Mouse (Mus musculus): ENCODE results near the gene Gm20388. TPM values are rescaled to one million over a fixed set of nuclear protein-coding genes. Genes with fewer than 3 reads are reported as not detected.

The Gm20388 gene
- polyA plus RNA-seq, 1 experiment from 2014 or later, result not detected

GRCm38 (mm10) chr8:122550234-122550994, 2639.8 kb downstream of the Gm20388 start:
- peak; percentile 57 for ATAC-seq (replicated peaks; ENCODE audit: insufficient number of reproducible peaks, insufficient read depth, low FRiP score, low read depth)
- H3K9me3 ChIP-seq (replicated peaks), result no peaks in the 10 kb centered on the region
- peak overlapping the region; percentile 84 for H3K9ac ChIP-seq
- H3K4me2 ChIP-seq, result peak overlapping the region; percentile 95
- peaks cover 50% of the 10 kb centered on the region for H3K4me1 ChIP-seq (replicated peaks)
- H3K36me3 ChIP-seq, result no peaks in the 10 kb centered on the region
- peak overlapping the region; percentile 85 for H3K27ac ChIP-seq
- peak overlapping the region; percentile 79 for H3K4me3 ChIP-seq
- no peaks in the 10 kb centered on the region for H3K27me3 ChIP-seq
- 3% methylated on average over 52 of the region's 52 CpGs for WGBS

GRCm38 (mm10) chr8:122550995-122551264, 2640.3 kb downstream of the Gm20388 start:
- Histone ChIP-seq H3K27ac (peak overlapping the region; percentile 85), H3K9ac (peak overlapping the region; percentile 84), H3K4me3 (peak overlapping the region; percentile 79), H3K4me2 (peak overlapping the region; percentile 95), H3K36me3 (no peaks in the 10 kb centered on the region), H3K9me3 (replicated peaks) (no peaks in the 10 kb centered on the region), H3K27me3 (no peaks in the 10 kb centered on the region), H3K4me1 (replicated peaks) (peaks cover 46% of the 10 kb centered on the region)
- peak; percentile 14 for ATAC-seq (replicated peaks; ENCODE audit: insufficient number of reproducible peaks, insufficient read depth, low FRiP score, low read depth)
- under 1% methylated on average over 38 of the region's 43 CpGs for WGBS

- WGBS, result 10% methylated on average over 56 of the region's 56 CpGs
- Histone ChIP-seq H3K4me1 (replicated peaks) (peaks cover 42% of the 10 kb centered on the region), H3K4me2 (peak within 1 kb of the TSS; percentile 95), H3K27ac (peak within 1 kb of the TSS; percentile 85), H3K27me3 (no peaks in the 10 kb centered on the region), H3K4me3 (peak within 1 kb of the TSS; percentile 79), H3K36me3 (no peaks in the 10 kb centered on the region), H3K9me3 (replicated peaks) (no peaks in the 10 kb centered on the region), H3K9ac (peak within 1 kb of the TSS; percentile 84)
- ATAC-seq (replicated peaks; ENCODE audit: insufficient number of reproducible peaks, insufficient read depth, low FRiP score, low read depth), result peak; percentile 77
Measured at GRCm38 (mm10) chr8:122551265-122552051, 2640.8 kb downstream of the Gm20388 start, which contains the start of gene Piezo1. Piezo1 (minus strand) TSS chr8:122551329.

GRCm38 (mm10) chr8:122554786-122555185, 2644.1 kb downstream of the Gm20388 start:
- no peaks in the 10 kb centered on the region for H3K9me3 ChIP-seq (replicated peaks)
- H3K4me3 ChIP-seq, result no peak overlapping the region
- H3K9ac ChIP-seq, result no peak overlapping the region
- peaks cover 26% of the 10 kb centered on the region for H3K4me1 ChIP-seq (replicated peaks)
- no peak for ATAC-seq (replicated peaks; ENCODE audit: insufficient number of reproducible peaks, insufficient read depth, low FRiP score, low read depth)
- H3K27ac ChIP-seq, result no peak overlapping the region
- 57% methylated on average over 6 of the region's 6 CpGs for WGBS
- no peak overlapping the region for H3K4me2 ChIP-seq
- H3K27me3 ChIP-seq, result no peaks in the 10 kb centered on the region
- no peaks in the 10 kb centered on the region for H3K36me3 ChIP-seq

- Histone ChIP-seq H3K27ac (peak overlapping the region; percentile 74), H3K4me2 (peak overlapping the region; percentile 41), H3K4me1 (replicated peaks) (peaks cover 20% of the 10 kb centered on the region), H3K9me3 (replicated peaks) (no peaks in the 10 kb centered on the region), H3K9ac (peak overlapping the region; percentile 36; the same call in 1 of the 2 replicates), H3K27me3 (no peaks in the 10 kb centered on the region), H3K36me3 (no peaks in the 10 kb centered on the region), H3K4me3 (0 out of 2 replicates have a peak overlapping the region, but pooled peaks have one; percentile 15)
- 58% methylated on average over 12 of the region's 12 CpGs for WGBS
- no peak; the same call in 1 of the 2 replicates for ATAC-seq (replicated peaks; ENCODE audit: insufficient number of reproducible peaks, insufficient read depth, low FRiP score, low read depth)
Measured at GRCm38 (mm10) chr8:122556030-122557009, 2645.7 kb downstream of the Gm20388 start.

- Histone ChIP-seq H3K9ac (no peak overlapping the region), H3K9me3 (replicated peaks) (no peaks in the 10 kb centered on the region), H3K4me2 (no peak overlapping the region; the same call in 1 of the 2 replicates), H3K4me1 (replicated peaks) (peaks cover 17% of the 10 kb centered on the region), H3K4me3 (0 out of 2 replicates have a peak overlapping the region, but pooled peaks have one; percentile 15), H3K27ac (peak overlapping the region; percentile 74; the same call in 1 of the 2 replicates), H3K27me3 (no peaks in the 10 kb centered on the region), H3K36me3 (no peaks in the 10 kb centered on the region)
- no peak for ATAC-seq (replicated peaks; ENCODE audit: insufficient number of reproducible peaks, insufficient read depth, low FRiP score, low read depth)
- 34% methylated on average over 10 of the region's 10 CpGs for WGBS
Measured at GRCm38 (mm10) chr8:122557248-122558038, 2646.8 kb downstream of the Gm20388 start.

- no peaks in the 10 kb centered on the region for H3K9me3 ChIP-seq (replicated peaks)
- WGBS, result 12% methylated on average over 10 of the region's 12 CpGs
- no peaks in the 10 kb centered on the region for H3K36me3 ChIP-seq
- H3K9ac ChIP-seq, result no peak overlapping the region
- no peak overlapping the region for H3K4me2 ChIP-seq
- no peak overlapping the region for H3K4me3 ChIP-seq
- H3K27me3 ChIP-seq, result no peaks in the 10 kb centered on the region
- H3K4me1 ChIP-seq (replicated peaks), result peaks cover 17% of the 10 kb centered on the region
- ATAC-seq (replicated peaks; ENCODE audit: insufficient number of reproducible peaks, insufficient read depth, low FRiP score, low read depth), result no peak
- peak overlapping the region; percentile 39; the same call in 1 of the 2 replicates for H3K27ac ChIP-seq
Measured at GRCm38 (mm10) chr8:122558671-122559349, 2648.2 kb downstream of the Gm20388 start.

GRCm38 (mm10) chr8:122561199-122561598, 2650.6 kb downstream of the Gm20388 start:
- no peak overlapping the region for H3K9ac ChIP-seq
- H3K9me3 ChIP-seq (replicated peaks), result no peaks in the 10 kb centered on the region
- no peak for ATAC-seq (replicated peaks; ENCODE audit: insufficient number of reproducible peaks, insufficient read depth, low FRiP score, low read depth)
- WGBS, result 69% methylated on average over 5 of the region's 5 CpGs
- no peak overlapping the region for H3K27ac ChIP-seq
- no peaks in the 10 kb centered on the region for H3K36me3 ChIP-seq
- peaks cover 18% of the 10 kb centered on the region for H3K4me1 ChIP-seq (replicated peaks)
- H3K4me3 ChIP-seq, result no peak overlapping the region
- H3K27me3 ChIP-seq, result no peaks in the 10 kb centered on the region
- H3K4me2 ChIP-seq, result no peak overlapping the region

- no peak overlapping the region for H3K4me3 ChIP-seq
- no peak overlapping the region for H3K4me2 ChIP-seq
- no peaks in the 10 kb centered on the region for H3K9me3 ChIP-seq (replicated peaks)
- no peak overlapping the region for H3K9ac ChIP-seq
- ATAC-seq (replicated peaks; ENCODE audit: insufficient number of reproducible peaks, insufficient read depth, low FRiP score, low read depth), result no peak
- peaks cover 25% of the 10 kb centered on the region for H3K4me1 ChIP-seq (replicated peaks)
- H3K27me3 ChIP-seq, result no peaks in the 10 kb centered on the region
- no peak overlapping the region for H3K27ac ChIP-seq
- H3K36me3 ChIP-seq, result peaks cover 1% of the 10 kb centered on the region; the same call in 1 of the 2 replicates
- WGBS, result 76% methylated on average over 25 of the region's 25 CpGs
Measured at GRCm38 (mm10) chr8:122564363-122565352, 2654.0 kb downstream of the Gm20388 start.
